Mouse (Mus musculus): ENCODE results near the gene Lrr1. TPM values are rescaled to one million over a fixed set of nuclear protein-coding genes. Genes with fewer than 3 reads are reported as not detected.

Lrr1 gene
- total RNA-seq, 2 experiments from 2014 or later, result 0.22 TPM; not detected in 1

GRCm38 (mm10) chr12:69192637-69193036 lies 24.0 kb downstream of the Lrr1 start:
- DNase-seq (ENCODE audit: extremely low spot score in 1 of 2, low spot score in 2 of 2), result no peak
- intact Hi-C loops (cut with DNase I), result loop anchor here (10.0 kb wide), 1 partner anchor 392 kb away; the partner anchor contains the start of gene Vcpkmt

DNA sequence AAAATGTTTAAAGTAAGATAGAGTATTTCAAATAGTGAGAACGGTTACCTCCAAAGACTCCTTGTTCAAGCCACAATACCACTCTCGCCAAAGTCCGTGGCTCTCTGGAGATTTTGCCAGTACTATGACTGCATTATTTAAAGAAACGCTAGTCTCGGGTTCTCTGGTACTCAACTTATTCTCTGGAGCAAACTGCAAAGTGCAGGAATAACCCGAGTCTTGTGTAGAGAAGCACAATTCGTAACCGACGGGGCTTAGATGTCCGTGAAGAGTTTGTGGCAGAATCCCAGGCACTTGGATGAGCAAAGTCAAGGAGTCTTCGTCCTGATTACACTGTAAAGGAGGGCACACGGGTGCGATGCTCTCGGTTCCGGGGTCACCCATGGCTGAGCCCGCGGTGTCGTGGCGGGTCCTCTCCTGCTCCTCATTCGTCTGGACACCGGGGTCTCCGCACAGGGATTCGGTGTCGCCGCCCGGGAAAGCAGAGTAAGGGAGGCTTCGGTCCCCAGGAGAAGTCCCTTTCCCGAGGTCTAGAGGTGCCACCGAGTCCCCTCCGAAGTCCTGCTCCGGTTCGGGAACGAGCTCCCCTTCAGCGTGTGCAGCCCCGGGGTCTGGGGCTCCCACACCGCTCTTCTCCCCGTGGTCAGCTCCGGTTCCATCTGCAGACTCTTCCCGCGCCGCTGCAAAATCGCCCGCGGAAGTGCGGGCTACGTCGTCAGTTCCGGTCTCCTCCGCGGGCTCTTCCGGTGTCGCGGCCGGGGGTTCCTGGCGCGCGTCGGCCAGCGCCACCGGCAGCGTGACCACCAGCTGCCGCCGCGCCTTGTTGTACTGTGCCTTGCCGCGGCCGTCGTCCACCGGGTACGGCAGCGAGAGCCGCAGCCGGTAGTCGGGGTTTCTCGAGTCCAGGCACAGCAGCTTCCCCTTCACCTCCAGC lies 28.1 kb downstream of the Lrr1 start, which contains the start of gene Gm49383:
Gm49383 (minus strand) TSS at position 661 of the 934 bp plus-strand sequence.
- intact Hi-C loops (cut with DNase I), result loop anchor here (5.0 to 10.0 kb wide), 2 partner anchors 101 to 388 kb away; partner anchors contain the start of genes Klhdc2 and Vcpkmt
- DNase-seq (ENCODE audit: extremely low spot score in 1 of 2, low spot score in 2 of 2), result peak; percentile 59 to 83

- peak in 1 of 2 experiments; percentile 79 for DNase-seq (ENCODE audit: extremely low spot score in 1 of 2, low spot score in 2 of 2)
- intact Hi-C loops (cut with DNase I), result loop anchor here (5.0 to 10.0 kb wide), 2 partner anchors 100 to 387 kb away; partner anchors contain the start of genes Klhdc2 and Vcpkmt
These were observed 29.0 kb downstream of the Lrr1 start for GRCm38 (mm10) chr12:69197378-69198163.

- peak; percentile 59 to 83 for DNase-seq (ENCODE audit: extremely low spot score in 1 of 2, low spot score in 2 of 2)
- intact Hi-C loops (cut with DNase I), result loop anchor here (5.0 to 10.0 kb wide), 2 partner anchors 99 to 387 kb away; partner anchors contain the start of genes Klhdc2 and Vcpkmt
These were observed 29.5 kb downstream of the Lrr1 start, which contains the start of gene Dnaaf2 for GRCm38 (mm10) chr12:69198164-69198535. Dnaaf2 (minus strand) TSS chr12:69198429.

GRCm38 (mm10) chr12:69198985-69199384 lies 30.4 kb downstream of the Lrr1 start:
- intact Hi-C loops (cut with DNase I), result loop anchor here (5.0 to 10.0 kb wide), 2 partner anchors 98 to 386 kb away; partner anchors contain the start of genes Klhdc2 and Vcpkmt

GRCm38 (mm10) chr12:69204052-69204833 lies 35.6 kb downstream of the Lrr1 start, which contains the start of gene Gm49384:
Gm49384 (minus strand) TSS chr12:69204267.
- no peak for DNase-seq (ENCODE audit: extremely low spot score in 1 of 2, low spot score in 2 of 2)
- intact Hi-C loops (cut with DNase I), result no loop called here

More at GRCm38 (mm10) chr12:69198985-69199384, 30.4 kb downstream of the Lrr1 start:
- no peak for DNase-seq (ENCODE audit: extremely low spot score in 1 of 2, low spot score in 2 of 2)

GRCm38 (mm10) chr12:69207396-69207795 lies 38.8 kb downstream of the Lrr1 start:
- intact Hi-C loops (cut with DNase I), result no loop called here
- DNase-seq (ENCODE audit: extremely low spot score in 1 of 2, low spot score in 2 of 2), result no peak

GRCm38 (mm10) chr12:69207926-69208325 lies 39.3 kb downstream of the Lrr1 start:
- DNase-seq (ENCODE audit: extremely low spot score in 1 of 2, low spot score in 2 of 2), result no peak
- intact Hi-C loops (cut with DNase I), result no loop called here

GRCm38 (mm10) chr12:69208520-69208919 lies 39.9 kb downstream of the Lrr1 start:
- no peak for DNase-seq (ENCODE audit: extremely low spot score in 1 of 2, low spot score in 2 of 2)
- intact Hi-C loops (cut with DNase I), result no loop called here

DNA sequence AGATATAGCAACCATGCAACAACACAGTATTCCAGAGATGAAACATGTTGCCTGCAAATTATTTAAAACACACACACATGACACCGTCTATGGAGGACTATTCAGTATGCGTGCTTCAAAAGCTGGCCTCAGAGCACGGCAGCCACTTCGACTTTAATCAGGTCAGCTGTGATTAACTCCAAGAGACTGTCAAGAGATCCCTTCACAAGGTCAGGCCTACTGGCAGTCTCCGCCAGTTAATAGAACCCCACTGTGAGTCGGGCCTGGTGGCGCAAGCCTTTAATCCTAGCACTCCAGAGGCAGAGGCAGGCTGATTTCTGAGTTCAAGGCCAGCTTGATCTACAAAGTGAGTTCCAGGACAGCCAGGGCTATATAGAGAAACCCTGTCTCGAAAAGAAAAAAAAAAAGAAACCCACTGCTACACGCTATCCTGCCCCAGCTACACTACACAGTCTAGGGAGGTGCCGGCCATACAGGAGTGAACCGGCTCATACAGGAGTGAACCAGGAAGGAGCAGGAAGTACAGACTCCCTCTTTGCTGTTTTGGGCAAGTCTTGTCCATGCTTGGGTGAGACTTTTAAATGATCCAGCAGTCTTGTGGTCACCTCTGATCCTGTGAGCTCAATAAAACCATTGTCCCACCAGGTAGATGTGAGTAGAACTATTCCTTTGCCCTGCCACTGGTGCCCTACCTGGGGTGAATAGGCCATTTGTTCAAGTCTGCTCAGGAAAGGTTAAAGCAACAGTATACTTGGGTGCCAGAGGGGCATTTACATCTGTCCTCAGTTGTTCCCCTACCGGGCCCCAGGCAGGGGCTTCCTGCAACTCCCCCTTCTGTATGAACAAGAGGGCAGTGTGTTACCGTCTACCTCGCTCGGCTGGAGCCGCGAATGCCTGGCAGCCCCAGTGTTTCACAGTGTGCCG lies 41.7 kb downstream of the Lrr1 start:
- intact Hi-C loops (cut with DNase I), result loop anchor here (5.0 kb wide), 1 partner anchor 87 kb away; the partner anchor contains the start of gene Klhdc2
- no peak for DNase-seq (ENCODE audit: extremely low spot score in 1 of 2, low spot score in 2 of 2)

DNA sequence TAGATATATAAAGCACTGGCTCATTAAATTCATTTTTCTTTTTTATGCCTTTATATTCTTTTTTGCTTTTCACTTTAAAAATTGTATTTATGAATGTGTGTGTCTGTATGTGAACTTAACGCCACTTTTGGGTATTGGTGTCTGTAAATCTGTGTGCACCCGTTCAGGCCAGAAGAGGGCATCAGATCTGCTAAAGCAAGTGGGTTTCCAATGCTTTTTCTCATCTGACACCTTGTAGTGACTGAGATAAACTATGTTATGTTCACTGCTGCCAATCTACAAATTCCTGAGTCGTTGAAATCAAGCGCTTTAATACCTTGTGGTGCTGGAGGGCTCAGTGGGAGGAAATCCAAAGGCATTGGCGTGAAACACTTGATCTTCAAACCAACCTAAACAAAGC lies 42.4 kb downstream of the Lrr1 start:
- DNase-seq (ENCODE audit: extremely low spot score in 1 of 2, low spot score in 2 of 2), result no peak
- intact Hi-C loops (cut with DNase I), result loop anchor here (5.0 kb wide), 1 partner anchor 86 kb away; the partner anchor contains the start of gene Klhdc2

- intact Hi-C loops (cut with DNase I), result loop anchor here (5.0 kb wide), 1 partner anchor 84 kb away; the partner anchor contains the start of gene Klhdc2
- no peak for DNase-seq (ENCODE audit: extremely low spot score in 1 of 2, low spot score in 2 of 2)
These were observed 44.7 kb downstream of the Lrr1 start for GRCm38 (mm10) chr12:69213186-69213777.

- no peak for DNase-seq (ENCODE audit: extremely low spot score in 1 of 2, low spot score in 2 of 2)
- intact Hi-C loops (cut with DNase I), result loop anchor here (5.0 kb wide), 1 partner anchor 83 kb away; the partner anchor contains the start of gene Klhdc2
These were observed 45.8 kb downstream of the Lrr1 start for GRCm38 (mm10) chr12:69214393-69214792.

- intact Hi-C loops (cut with DNase I), result loop anchor here (5.0 kb wide), 2 partner anchors 67 to 82 kb away; partner anchors contain the start of gene Klhdc2
- DNase-seq (ENCODE audit: extremely low spot score in 1 of 2, low spot score in 2 of 2), result no peak
These were observed 46.6 kb downstream of the Lrr1 start for GRCm38 (mm10) chr12:69215000-69215785.

- DNase-seq (ENCODE audit: extremely low spot score in 1 of 2, low spot score in 2 of 2), result no peak
- intact Hi-C loops (cut with DNase I), result loop anchor here (5.0 kb wide), 1 partner anchor 66 kb away; no protein-coding TSS in a partner anchor
These were observed 48.0 kb downstream of the Lrr1 start for GRCm38 (mm10) chr12:69216587-69216986.
